Mouse (Mus musculus) embryonic facial prominence, embryonic 14.5 days (tissue): ENCODE results near the gene Cald1. TPM values are rescaled to one million over a fixed set of nuclear protein-coding genes. Genes with fewer than 3 reads are reported as not detected.

Experiments used
- ATAC-seq: fragments of 200-750 bp; cut with Nextera tagmentation; 2 replicates; pipeline ENCODE4 v1.8.0; 2017; ENCODE audit warnings: low read depth, moderate number of reproducible peaks, moderate TSS enrichment
- DNase-seq: peaks from one replicate; pipeline ENCODE4 v3.0.0-alpha.2; 2015; ENCODE audit warnings: low spot score
- H3K27ac ChIP-seq: fragments of 300-500 bp; sonication (generic); replicated peaks from 2 replicates; pipeline ENCODE4 v1.5.1; 2014; ENCODE audit warnings: low read depth, mild to moderate bottlenecking, low read length, moderate library complexity
- H3K27me3 ChIP-seq: fragments of 300-500 bp; sonication (generic); replicated peaks from 2 replicates; pipeline ENCODE4 v1.6.1; 2014; ENCODE audit warnings: low read length; ENCODE audit not compliant: control insufficient read depth, insufficient read depth
- H3K36me3 ChIP-seq: fragments of 300-500 bp; sonication (generic); 2 replicates; pipeline ENCODE4 v1.6.1; 2014; ENCODE audit warnings: low read length, mixed read lengths; ENCODE audit not compliant: control insufficient read depth, insufficient read depth
- H3K4me1 ChIP-seq: fragments of 300-500 bp; sonication (generic); 2 replicates; pipeline ENCODE4 v1.6.1; 2014; ENCODE audit warnings: antibody characterized with exemption, low read length; ENCODE audit not compliant: control insufficient read depth, insufficient read depth
- H3K4me2 ChIP-seq: fragments of 300-500 bp; sonication (generic); 2 replicates; pipeline ENCODE4 v1.6.1; 2014; ENCODE audit warnings: low read depth, mild to moderate bottlenecking, low read length, moderate library complexity, mixed read lengths
- H3K4me3 ChIP-seq: fragments of 300-500 bp; sonication (generic); 2 replicates; pipeline ENCODE4 v1.5.1; 2014; ENCODE audit warnings: low read depth, mild to moderate bottlenecking, low read length
- H3K9ac ChIP-seq: fragments of 300-500 bp; sonication (generic); 2 replicates; pipeline ENCODE4 v1.6.1; 2014; ENCODE audit warnings: low read depth, mild to moderate bottlenecking, low read length, moderate library complexity, mixed read lengths
- H3K9me3 ChIP-seq: fragments of 300-500 bp; sonication (generic); 2 replicates; pipeline ENCODE4 v1.6.1; 2016; ENCODE audit warnings: low read length; ENCODE audit not compliant: control insufficient read depth
- WGBS: fragments of 180-500 bp; shearing (Covaris S2); extraction: QIAGEN DNeasy Blood & Tissue Kit; methylation state at CpG from one replicate; pipeline ENCODE4 v1.1.7; 2014; 5-methylcytosine and 5-hydroxymethylcytosine counted together
- polyA plus RNA-seq: library from polyadenylated mRNA; unstranded; fragments of >200 nt; fragmentation: Nextera tagmentation; extraction: Ambion mirVana; gene quantifications from 2 replicates; pipeline ENCODE4 v1.2.1, GENCODE M21; 2014

Cald1 gene
- polyA plus RNA-seq, 1 experiment from 2014 or later: 227 TPM

GRCm38 (mm10) chr6:34720447-34720846 lies 122.1 kb downstream of the Cald1 start:
- Histone ChIP-seq H3K36me3 (peaks cover 36% of the 10 kb centered on the region), H3K27ac (no peak overlapping the region), H3K4me3 (no peak overlapping the region), H3K4me1 (peaks cover 32% of the 10 kb centered on the region), H3K9me3 (no peaks in the 10 kb centered on the region), H3K27me3 (no peaks in the 10 kb centered on the region), H3K9ac (no peak overlapping the region), H3K4me2 (no peak overlapping the region)
- WGBS: 50% methylated on average over 4 of the region's 4 CpGs
- DNase-seq (no peak), ATAC-seq (no peak)

- Histone ChIP-seq H3K27ac (0 out of 2 replicates have a peak overlapping the region, but pooled peaks have one; percentile 21), H3K4me1 (peaks cover 38% of the 10 kb centered on the region), H3K9me3 (no peaks in the 10 kb centered on the region), H3K9ac (no peak overlapping the region), H3K4me2 (no peak overlapping the region), H3K27me3 (no peaks in the 10 kb centered on the region), H3K4me3 (no peak overlapping the region), H3K36me3 (peaks cover 30% of the 10 kb centered on the region)
- WGBS: 70% methylated on average over 6 of the region's 6 CpGs
- ATAC-seq (no peak), DNase-seq (no peak)
Observed at GRCm38 (mm10) chr6:34721740-34722139, 123.4 kb downstream of the Cald1 start.

GRCm38 (mm10) chr6:34722660-34723059 lies 124.4 kb downstream of the Cald1 start:
- 56% methylated on average over 7 of the region's 7 CpGs for WGBS

GRCm38 (mm10) chr6:34723250-34723904 lies 125.1 kb downstream of the Cald1 start:
- Histone ChIP-seq H3K4me2 (no peak overlapping the region), H3K4me3 (no peak overlapping the region), H3K4me1 (peaks cover 34% of the 10 kb centered on the region), H3K9me3 (no peaks in the 10 kb centered on the region), H3K27me3 (no peaks in the 10 kb centered on the region), H3K9ac (no peak overlapping the region), H3K27ac (no peak overlapping the region), H3K36me3 (peaks cover 30% of the 10 kb centered on the region)
- 85% methylated on average over 10 of the region's 10 CpGs for WGBS
- DNase-seq (no peak), ATAC-seq (no peak)

More at GRCm38 (mm10) chr6:34722660-34723059, 124.4 kb downstream of the Cald1 start:
- Histone ChIP-seq H3K4me2 (no peak overlapping the region), H3K9me3 (no peaks in the 10 kb centered on the region), H3K4me1 (peaks cover 34% of the 10 kb centered on the region), H3K27ac (no peak overlapping the region), H3K4me3 (no peak overlapping the region), H3K9ac (no peak overlapping the region), H3K36me3 (peaks cover 30% of the 10 kb centered on the region), H3K27me3 (no peaks in the 10 kb centered on the region)
- no peak for DNase-seq
- no peak for ATAC-seq

GRCm38 (mm10) chr6:34725660-34726059 lies 127.4 kb downstream of the Cald1 start:
- no peak for DNase-seq
- 74% methylated on average over 1 of the region's 1 CpGs for WGBS
- no peak overlapping the region for H3K9ac ChIP-seq
- H3K4me1 ChIP-seq: peaks cover 30% of the 10 kb centered on the region
- no peak overlapping the region for H3K27ac ChIP-seq
- no peak for ATAC-seq
- peaks cover 20% of the 10 kb centered on the region for H3K36me3 ChIP-seq
- no peaks in the 10 kb centered on the region for H3K27me3 ChIP-seq
- H3K4me2 ChIP-seq: no peak overlapping the region
- no peak overlapping the region for H3K4me3 ChIP-seq
- H3K9me3 ChIP-seq: no peaks in the 10 kb centered on the region

- DNase-seq: no peak
- no peak overlapping the region for H3K4me3 ChIP-seq
- no peak overlapping the region for H3K4me2 ChIP-seq
- no peak overlapping the region for H3K9ac ChIP-seq
- no peaks in the 10 kb centered on the region for H3K9me3 ChIP-seq
- peaks cover 20% of the 10 kb centered on the region; the same call in 1 of the 2 replicates for H3K36me3 ChIP-seq
- H3K4me1 ChIP-seq: peaks cover 31% of the 10 kb centered on the region
- ATAC-seq: no peak
- H3K27me3 ChIP-seq: no peaks in the 10 kb centered on the region
- H3K27ac ChIP-seq: no peak overlapping the region
- 79% methylated on average over 1 of the region's 1 CpGs for WGBS
Observed at GRCm38 (mm10) chr6:34726104-34726503, 127.8 kb downstream of the Cald1 start.

- Histone ChIP-seq H3K27me3 (no peaks in the 10 kb centered on the region), H3K9ac (no peak overlapping the region), H3K27ac (no peak overlapping the region), H3K4me1 (peaks cover 32% of the 10 kb centered on the region), H3K9me3 (no peaks in the 10 kb centered on the region), H3K36me3 (peaks cover 20% of the 10 kb centered on the region; the same call in 1 of the 2 replicates), H3K4me3 (no peak overlapping the region), H3K4me2 (no peak overlapping the region)
- DNase-seq: no peak
- no peak for ATAC-seq
- 81% methylated on average over 15 of the region's 15 CpGs for WGBS
Observed at GRCm38 (mm10) chr6:34727316-34727983, 129.2 kb downstream of the Cald1 start.

- DNase-seq: no peak
- Histone ChIP-seq H3K36me3 (peaks cover 4% of the 10 kb centered on the region; the same call in 1 of the 2 replicates), H3K4me3 (no peak overlapping the region), H3K9me3 (no peaks in the 10 kb centered on the region), H3K27ac (no peak overlapping the region), H3K9ac (no peak overlapping the region), H3K4me1 (peaks cover 32% of the 10 kb centered on the region), H3K27me3 (no peaks in the 10 kb centered on the region), H3K4me2 (no peak overlapping the region)
- WGBS: 55% methylated on average over 8 of the region's 8 CpGs
- no peak for ATAC-seq
Observed at GRCm38 (mm10) chr6:34729449-34730151, 131.3 kb downstream of the Cald1 start.
